Mouse (Mus musculus) stomach, postnatal 0 days (tissue): ENCODE measurements at regions not wholly inside any gene's neighbourhood (a gene's known extent, or its start where the extent isn't known, plus 50 kb on each side); places are given as distances from the start of the nearest gene placed in this dataset.

Source experiments
- CTCF ChIP-seq: IDR thresholded peaks from 2 replicates; pipeline ENCODE4 v1.5.1; 2016; ENCODE audit warnings: antibody characterized with exemption, low read depth, mild to moderate bottlenecking, moderate library complexity
- EP300 ChIP-seq: optimal IDR thresholded peaks from 2 replicates; pipeline ENCODE3; 2016; ENCODE audit warnings: antibody characterized with exemption

- no peak for TF ChIP-seq EP300
- TF ChIP-seq CTCF, result no peak
These were observed 115.1 kb downstream of the Ndufa4 start for GRCm38 (mm10) chr6:11792186-11792585.
